Mouse (Mus musculus) gastrocnemius, postnatal 25 days (tissue): ENCODE measurements around the gene Cyb561d2. TPM values are rescaled to one million over a fixed set of nuclear protein-coding genes. Genes with fewer than 3 reads are reported as not detected.
A peak's percentile ranks its signal among the peaks of the same experiment; 100 is the strongest.
"Not testable (repeated sequence)": the region's sequence is repeated elsewhere in the genome, so short reads cannot be mapped to it uniquely, and the experiment has no call there.

Experiments
- DNase-seq: peaks from one replicate; pipeline ENCODE4 v3.0.0; 2022
- total RNA-seq, 2 experiments: library from RNA; stranded (reverse); gene quantifications; 1 replicate in 1 of 2; 2 replicates in 1 of 2; pipeline ENCODE4 v1.2.3; 2021

Gene Cyb561d2
- total RNA-seq, 2 experiments from 2014 or later = 2.0 TPM

GRCm38 (mm10) chr9:107571534-107572326 is 29.7 kb upstream of the Cyb561d2 start:
- no peak for DNase-seq

DNA sequence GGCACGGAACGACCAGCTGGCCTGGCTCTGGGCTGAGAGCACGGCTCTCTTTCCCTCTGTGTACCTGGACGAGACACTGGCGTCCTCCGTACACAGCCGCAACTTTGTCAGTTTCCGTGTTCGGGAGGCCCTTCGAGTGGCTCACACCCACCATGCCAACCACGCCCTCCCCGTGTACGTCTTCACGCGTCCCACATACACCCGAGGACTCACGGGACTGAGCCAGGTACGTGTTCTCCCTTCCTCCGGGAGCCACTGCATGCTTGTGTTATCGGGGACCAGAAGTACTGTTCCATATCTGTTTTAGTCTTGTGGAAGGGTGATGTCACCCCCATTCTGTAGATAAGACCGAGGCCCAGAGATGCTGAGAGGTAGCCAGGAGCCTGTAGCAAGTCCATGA is 28.9 kb upstream of the Cyb561d2 start:
- no peak for DNase-seq

GRCm38 (mm10) chr9:107570016-107570415 is 28.0 kb upstream of the Cyb561d2 start:
- no peak for DNase-seq

DNA sequence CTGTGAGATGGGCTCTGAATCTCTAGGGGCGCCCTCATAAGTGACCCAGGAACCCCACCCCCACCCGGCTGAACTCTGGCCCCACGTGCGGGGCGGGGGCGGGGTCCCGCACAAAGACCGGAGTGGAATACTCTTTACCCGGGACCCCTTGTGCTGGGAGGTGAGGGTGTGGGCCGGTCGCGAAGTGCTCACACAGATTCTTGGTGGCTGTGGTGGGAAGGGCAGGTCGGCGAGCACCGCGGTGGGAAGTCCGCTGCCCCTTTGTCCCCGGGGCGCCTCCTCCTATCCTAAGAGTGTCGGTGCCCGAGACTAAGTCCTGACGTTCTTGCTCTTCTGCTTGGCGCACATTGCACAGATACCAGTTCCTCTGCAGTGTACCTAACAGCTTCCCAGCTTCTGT is 27.3 kb upstream of the Cyb561d2 start:
- no peak for DNase-seq

GRCm38 (mm10) chr9:107568331-107569261 is 26.6 kb upstream of the Cyb561d2 start:
- DNase-seq = peak; percentile 84

- no peak for DNase-seq
Observed at GRCm38 (mm10) chr9:107567702-107568319, 25.8 kb upstream of the Cyb561d2 start, which contains the start of gene Hyal2. Gene Hyal2 (plus strand): TSS chr9:107567945.

DNA sequence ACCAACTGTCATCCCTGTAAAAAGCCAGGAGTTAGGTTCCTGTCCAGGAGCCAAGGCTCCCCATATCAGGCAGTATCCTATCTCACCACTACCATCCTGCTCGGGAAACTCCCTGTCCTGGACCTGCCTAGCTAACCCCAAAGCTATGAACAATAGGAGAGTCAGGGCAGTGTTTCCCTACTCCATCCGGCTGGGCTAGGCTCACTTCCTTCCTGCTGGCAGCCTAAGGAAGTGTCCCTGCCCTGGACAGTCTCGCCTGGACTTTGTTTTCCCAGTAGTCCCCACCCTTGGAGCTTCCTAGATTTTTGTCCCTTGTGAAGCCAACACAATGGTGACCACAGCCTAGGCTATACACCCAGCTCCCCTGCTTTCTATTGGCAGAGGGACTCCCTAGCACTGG is 24.9 kb upstream of the Cyb561d2 start:
- peak; percentile 62 for DNase-seq

DNA sequence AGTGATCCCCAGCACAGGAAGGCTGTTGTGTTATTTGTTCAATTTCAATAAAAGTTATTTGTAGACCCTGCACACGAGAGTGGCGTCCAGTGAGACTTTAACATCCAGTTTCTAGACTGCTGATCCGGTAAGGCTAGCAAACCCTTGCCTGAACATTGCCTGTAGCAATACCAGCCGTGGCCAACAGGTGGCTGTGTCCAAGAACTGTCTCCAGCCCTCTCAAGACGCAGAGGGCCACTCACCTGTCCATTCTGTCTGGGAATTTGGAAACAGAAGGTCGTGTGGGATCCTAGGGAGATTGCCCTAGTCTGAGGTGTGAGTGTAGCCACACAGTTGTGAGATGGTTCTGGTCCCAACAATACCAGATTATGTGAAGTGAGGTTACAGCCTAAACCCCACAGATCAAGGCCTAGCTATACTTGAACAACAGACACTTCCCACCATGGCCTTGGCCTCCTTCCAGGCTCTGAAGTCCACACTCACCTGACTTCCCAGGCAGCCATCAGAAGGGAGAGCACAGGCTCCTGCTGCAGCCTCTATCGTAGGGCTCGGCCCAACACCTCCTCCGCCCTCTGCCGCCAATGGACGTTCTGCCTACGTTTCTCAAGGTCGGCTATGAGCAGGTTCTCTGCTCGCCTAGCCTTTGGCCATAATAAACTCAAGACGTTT is 24.2 kb upstream of the Cyb561d2 start:
- no peak for DNase-seq

DNA sequence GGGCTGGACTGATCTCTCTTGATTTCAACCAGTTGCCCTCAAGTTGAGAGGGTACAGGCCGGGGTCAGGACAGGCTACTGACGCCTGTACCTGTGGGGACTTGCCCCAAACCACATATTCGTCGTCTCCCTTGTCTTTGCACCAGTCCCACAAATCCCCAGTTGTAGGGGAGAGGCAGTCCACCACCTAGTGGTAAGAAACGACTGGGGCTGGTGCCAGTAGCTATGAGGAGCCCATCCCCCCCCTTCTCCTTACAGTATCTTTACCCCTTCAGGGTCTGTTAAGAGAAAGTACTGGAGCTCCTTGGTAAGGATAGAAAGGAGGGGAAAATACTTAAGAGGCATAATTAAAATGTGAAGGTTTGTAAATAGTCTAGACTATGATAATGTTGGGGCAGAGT is 23.6 kb upstream of the Cyb561d2 start:
- not testable (repeated sequence) for DNase-seq

GRCm38 (mm10) chr9:107563029-107563581 is 21.1 kb upstream of the Cyb561d2 start, which contains the start of gene Tusc2:
Gene Tusc2 (plus strand): TSS chr9:107563255.
- peak; percentile 95 for DNase-seq

GRCm38 (mm10) chr9:107556346-107556745 is 14.4 kb upstream of the Cyb561d2 start:
- DNase-seq = no peak

DNA sequence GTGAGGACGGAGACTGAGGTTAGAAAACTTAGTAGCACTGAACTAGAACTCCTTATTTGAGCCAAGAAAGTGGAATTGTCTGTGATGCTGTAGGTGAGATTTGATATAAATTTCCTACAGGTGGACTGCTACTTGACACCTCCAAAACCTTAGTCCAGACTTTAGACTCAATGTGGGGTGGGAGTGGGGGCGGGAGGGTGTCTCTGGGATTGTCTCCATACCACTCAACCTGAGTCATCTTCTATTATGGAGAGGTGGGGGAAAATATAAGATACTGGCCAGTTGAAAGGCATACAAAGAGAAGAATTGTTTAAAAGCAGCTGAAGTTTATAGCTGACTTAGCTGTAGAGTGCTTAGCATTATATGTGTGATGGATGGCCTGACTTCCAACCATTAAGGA is 13.7 kb upstream of the Cyb561d2 start:
- no peak for DNase-seq

DNA sequence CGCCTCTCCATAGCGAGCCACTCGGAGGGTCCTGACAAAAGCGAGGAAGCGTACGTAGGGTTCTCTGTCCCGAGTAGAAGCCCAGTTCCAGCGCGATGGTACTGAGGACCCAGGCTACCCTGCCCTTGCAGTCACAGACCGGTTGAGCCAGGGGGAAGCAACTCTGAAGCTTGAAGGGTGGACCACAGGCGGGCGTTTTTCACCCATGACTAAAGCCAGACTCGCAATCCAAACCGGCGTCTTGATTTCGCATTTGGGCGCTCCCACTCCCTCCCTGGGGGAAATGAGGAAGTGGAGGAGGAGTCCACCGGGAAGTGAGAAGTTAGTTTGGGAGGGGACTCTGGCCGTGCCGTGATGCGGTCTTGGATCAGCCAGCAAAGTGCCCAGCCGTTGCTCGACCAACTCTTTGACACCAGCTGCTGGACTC is 13.1 kb upstream of the Cyb561d2 start:
- DNase-seq = peak; percentile 74

DNA sequence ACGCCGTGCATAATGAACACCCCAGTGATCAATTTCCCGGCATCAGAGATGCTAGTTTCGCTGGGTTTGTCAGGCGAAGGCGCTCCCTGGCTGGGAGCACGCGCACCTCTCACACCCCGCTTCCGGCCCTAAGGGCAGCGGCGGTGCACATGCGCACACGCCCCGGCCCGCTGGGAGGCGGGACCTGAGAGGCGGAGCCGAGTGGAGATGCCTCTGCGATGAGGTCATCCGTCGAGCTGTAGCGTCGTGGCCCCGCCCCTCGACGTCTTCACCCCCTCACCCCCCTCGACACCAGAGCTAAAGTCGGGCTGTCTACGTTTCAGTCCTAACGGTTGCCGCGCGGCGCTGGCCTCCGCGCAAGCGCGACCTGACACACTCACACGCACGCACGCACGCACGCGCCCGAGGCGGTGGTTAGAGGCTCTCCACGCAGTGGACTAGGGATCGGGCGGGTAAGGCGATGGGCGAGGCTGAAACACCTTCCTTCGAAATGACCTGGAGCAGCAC is 12.4 kb upstream of the Cyb561d2 start:
- peak; percentile 96 for DNase-seq

DNA sequence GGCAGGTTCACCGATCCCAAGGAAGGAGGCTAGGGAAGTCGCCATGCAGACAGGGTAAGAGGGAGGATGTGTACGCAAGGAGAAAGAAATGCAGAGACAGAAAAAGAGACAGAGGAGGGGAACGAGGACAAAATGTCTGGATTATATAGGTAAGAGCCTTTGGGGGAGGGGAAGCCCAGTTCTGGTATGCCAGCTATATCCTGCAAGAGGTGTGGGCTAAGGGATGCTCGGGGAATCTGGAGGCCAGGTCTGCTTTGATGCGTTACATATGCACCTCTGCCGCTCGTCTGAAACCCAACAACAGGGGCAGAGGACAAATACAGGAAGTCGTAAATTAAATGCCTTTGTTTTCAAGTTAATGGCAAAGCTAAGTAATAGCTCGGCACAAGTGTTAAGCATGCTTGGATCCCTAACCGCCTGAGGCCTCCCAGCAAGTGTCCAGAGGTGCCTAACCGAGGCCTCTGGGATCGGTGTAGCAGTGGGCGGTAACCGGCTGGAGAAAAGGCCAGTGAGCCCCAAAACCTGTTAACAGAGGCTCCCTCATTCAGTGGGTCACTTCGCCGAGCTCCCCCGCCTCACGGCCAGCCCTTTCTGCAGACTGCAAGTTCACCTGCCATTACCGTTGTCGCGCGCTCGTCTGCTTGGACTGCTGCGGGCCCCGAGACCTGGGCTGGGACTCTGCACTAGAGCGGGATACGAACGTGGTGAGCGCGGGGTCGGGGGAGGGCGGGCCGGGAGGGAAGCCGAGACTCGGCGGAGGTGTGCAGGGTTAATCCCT is 11.7 kb upstream of the Cyb561d2 start:
- DNase-seq = no peak

- no peak for DNase-seq
Observed at GRCm38 (mm10) chr9:107552690-107553393, 10.8 kb upstream of the Cyb561d2 start.

- no peak for DNase-seq
Observed at GRCm38 (mm10) chr9:107551890-107552355, 9.9 kb upstream of the Cyb561d2 start.

DNA sequence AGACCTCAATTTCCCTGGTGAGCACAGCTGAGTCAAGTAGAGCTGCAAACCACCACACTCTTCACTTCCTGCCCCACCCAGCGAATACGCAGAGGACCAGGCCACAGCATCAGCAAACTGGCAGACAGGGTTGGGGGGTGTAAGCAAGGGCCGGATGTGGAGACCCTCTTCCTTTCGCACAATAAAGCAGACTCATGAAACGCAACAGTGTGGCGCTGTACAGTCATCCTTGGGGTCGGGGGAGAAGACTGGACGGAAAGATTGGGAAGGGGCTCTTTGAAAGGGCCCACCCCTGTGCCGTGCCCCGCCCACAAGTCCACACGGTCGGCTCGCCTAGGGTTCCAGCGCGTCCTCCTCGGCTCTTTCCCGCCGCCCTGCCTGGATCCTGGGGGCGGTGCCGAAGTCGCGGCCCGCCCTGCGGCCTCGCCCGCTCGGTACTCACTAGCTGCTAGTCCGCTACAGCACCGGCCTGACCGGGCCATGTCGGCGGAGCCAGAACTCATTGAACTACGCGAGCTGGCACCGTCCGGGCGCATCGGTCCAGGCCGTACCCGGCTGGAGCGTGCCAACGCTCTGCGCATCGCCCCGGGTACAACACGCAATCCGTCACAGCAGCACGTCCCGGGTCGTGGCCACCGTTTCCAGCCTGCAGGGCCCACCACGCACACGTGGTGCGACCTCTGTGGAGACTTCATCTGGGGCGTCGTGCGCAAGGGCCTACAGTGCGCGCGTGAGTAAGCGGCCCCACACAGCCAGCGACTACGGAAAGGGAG is 9.3 kb upstream of the Cyb561d2 start, which contains the start of gene Rassf1:
TSS of gene Rassf1 (plus strand) at position 439 of the 773 bp plus-strand sequence.
- DNase-seq = peak; percentile 75
